Mouse (Mus musculus) hindbrain, embryonic 14.5 days (tissue): ENCODE measurements around the gene Anks4b. TPM values are rescaled to one million over a fixed set of nuclear protein-coding genes. Genes with fewer than 3 reads are reported as not detected.
A peak's percentile ranks its signal among the peaks of the same experiment; 100 is the strongest.

Source experiments
- ATAC-seq: fragments of 200-750 bp; cut with Nextera tagmentation; 2 replicates; pipeline ENCODE4 v1.8.0; 2017; ENCODE audit warnings: moderate number of reproducible peaks, mild to moderate bottlenecking, moderate TSS enrichment, moderate library complexity; ENCODE audit not compliant: low FRiP score
- DNase-seq: peaks from one replicate; pipeline ENCODE4 v3.0.0-alpha.2; 2015; ENCODE audit warnings: low spot score
- H3K27ac ChIP-seq: fragments of 300-500 bp; sonication (generic); 2 replicates; pipeline ENCODE4 v1.5.1; 2014; ENCODE audit warnings: mild to moderate bottlenecking, moderate library complexity
- H3K27me3 ChIP-seq: fragments of 300-500 bp; sonication (generic); 2 replicates; pipeline ENCODE4 v1.6.1; 2014; ENCODE audit warnings: mild to moderate bottlenecking, low read length, mixed read lengths; ENCODE audit not compliant: control insufficient read depth, insufficient read depth
- H3K36me3 ChIP-seq: fragments of 300-500 bp; sonication (generic); replicated peaks from 2 replicates; pipeline ENCODE4 v1.6.1; 2014; ENCODE audit not compliant: control insufficient read depth, insufficient read depth
- H3K4me1 ChIP-seq: fragments of 300-500 bp; sonication (generic); replicated peaks from 2 replicates; pipeline ENCODE4 v1.6.1; 2014; ENCODE audit warnings: antibody characterized with exemption, low read length, mixed read lengths; ENCODE audit not compliant: control insufficient read depth, insufficient read depth
- H3K4me2 ChIP-seq: fragments of 300-500 bp; sonication (generic); replicated peaks from 2 replicates; pipeline ENCODE4 v1.6.1; 2014; ENCODE audit warnings: mild to moderate bottlenecking, moderate library complexity
- H3K4me3 ChIP-seq: fragments of 300-500 bp; sonication (generic); replicated peaks from 2 replicates; pipeline ENCODE4 v1.5.1; 2014; ENCODE audit warnings: mild to moderate bottlenecking, low read length
- H3K9ac ChIP-seq: fragments of 300-500 bp; sonication (generic); 2 replicates; pipeline ENCODE4 v1.6.1; 2014
- H3K9me3 ChIP-seq: fragments of 300-500 bp; sonication (generic); 2 replicates; pipeline ENCODE4 v1.6.1; 2016; ENCODE audit warnings: low read length; ENCODE audit not compliant: control insufficient read depth
- WGBS: fragments of 180-500 bp; shearing (Covaris S2); extraction: QIAGEN DNeasy Blood & Tissue Kit; methylation state at CpG from one replicate; pipeline ENCODE4 v1.1.7; 2014; 5-methylcytosine and 5-hydroxymethylcytosine counted together
- polyA plus RNA-seq: library from polyadenylated mRNA; unstranded; fragments of >200 nt; fragmentation: Nextera tagmentation; extraction: Ambion mirVana; gene quantifications from 2 replicates; pipeline ENCODE4 v1.2.1, GENCODE M21; 2014

Anks4b gene
- polyA plus RNA-seq, 1 experiment from 2014 or later, result not detected

DNA sequence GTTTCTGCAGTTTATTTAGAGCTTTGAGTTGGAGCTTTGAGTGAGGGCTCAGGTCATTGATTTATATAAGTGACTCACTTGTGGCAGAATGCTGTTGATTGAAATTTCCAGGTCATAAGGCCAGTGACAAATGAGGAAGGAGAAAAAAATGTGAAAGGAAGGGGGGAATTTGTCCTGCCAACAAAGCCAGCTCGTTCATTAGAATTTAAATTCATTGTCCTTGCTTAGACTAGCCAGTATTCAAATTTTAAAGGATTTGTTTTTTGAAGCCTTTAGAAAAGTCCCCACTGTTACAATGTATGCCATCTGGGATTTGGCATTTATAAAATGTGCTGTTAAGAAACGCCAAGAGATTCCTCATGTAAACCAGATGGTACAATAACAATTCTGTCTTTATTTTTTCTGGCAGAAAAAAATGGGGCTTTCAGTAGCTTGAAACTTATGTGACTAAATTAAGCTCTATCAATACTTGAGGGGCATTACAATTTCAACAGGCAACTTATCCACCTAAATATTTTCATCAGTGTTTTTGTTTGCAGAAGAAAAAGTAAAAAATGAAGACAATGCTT lies 16.7 kb upstream of the Anks4b start:
- no peak for DNase-seq
- Histone ChIP-seq H3K4me3 (no peak overlapping the region), H3K9ac (no peak overlapping the region), H3K4me2 (no peak overlapping the region), H3K9me3 (no peaks in the 10 kb centered on the region), H3K27ac (no peak overlapping the region), H3K4me1 (peaks cover 14% of the 10 kb centered on the region), H3K36me3 (no peaks in the 10 kb centered on the region), H3K27me3 (no peaks in the 10 kb centered on the region)
- 20% methylated on average over 2 of the region's 2 CpGs for WGBS
- no peak for ATAC-seq

DNA sequence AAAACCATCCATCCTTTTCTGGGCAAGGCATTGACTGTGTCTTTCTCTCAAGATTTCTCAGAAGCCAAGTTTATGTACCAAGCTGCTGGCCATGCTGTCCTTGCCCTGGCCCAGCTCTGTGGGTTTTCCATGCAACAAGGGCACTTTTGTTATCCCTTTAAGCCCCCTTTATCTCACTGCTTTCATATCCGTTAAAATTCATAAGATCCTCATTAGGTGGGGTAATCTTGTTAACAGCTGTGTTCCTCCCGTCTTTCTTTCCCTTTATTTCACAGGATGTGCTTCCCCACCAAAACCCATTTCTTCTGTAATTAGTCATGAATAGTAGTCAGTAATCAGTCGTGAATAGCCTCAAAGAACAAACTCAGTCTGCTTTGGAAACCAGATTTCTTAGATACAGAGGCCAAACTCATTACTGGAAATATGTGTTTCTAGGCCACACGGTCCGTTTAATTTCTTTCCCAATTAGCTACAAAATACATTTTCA lies 16.0 kb upstream of the Anks4b start:
- WGBS, result 18% methylated on average over 5 of the region's 5 CpGs
- H3K27me3 ChIP-seq, result no peaks in the 10 kb centered on the region
- ATAC-seq, result peak; percentile 72
- H3K36me3 ChIP-seq, result no peaks in the 10 kb centered on the region
- H3K4me1 ChIP-seq, result peaks cover 14% of the 10 kb centered on the region
- H3K27ac ChIP-seq, result no peak overlapping the region
- no peak for DNase-seq
- no peak overlapping the region for H3K4me2 ChIP-seq
- H3K9me3 ChIP-seq, result no peaks in the 10 kb centered on the region
- no peak overlapping the region for H3K4me3 ChIP-seq
- no peak overlapping the region for H3K9ac ChIP-seq

DNA sequence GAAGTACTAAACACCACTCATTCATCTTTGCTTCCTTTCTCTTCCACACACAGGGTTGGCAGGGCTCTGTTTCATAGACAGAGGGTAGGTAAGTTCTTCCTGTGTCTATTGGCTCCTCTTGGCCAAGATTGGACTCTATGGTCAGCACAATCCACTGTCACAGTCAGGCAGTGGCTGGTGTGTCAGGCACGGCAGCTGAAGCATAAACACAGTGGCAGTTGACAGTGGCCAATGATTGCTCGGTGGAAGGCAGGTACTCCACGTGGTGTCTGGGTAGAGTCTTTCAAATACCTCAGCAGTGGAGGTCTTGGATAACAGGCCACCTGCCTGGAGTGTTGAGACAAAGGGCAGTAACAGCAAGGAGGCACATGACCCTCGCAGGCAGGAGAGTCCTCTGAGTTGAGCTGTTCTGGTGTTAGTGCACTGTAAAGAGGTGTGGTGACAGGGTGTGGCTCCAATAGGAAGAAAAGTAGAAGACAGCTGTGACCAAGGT lies 15.5 kb upstream of the Anks4b start:
- peaks cover 14% of the 10 kb centered on the region for H3K4me1 ChIP-seq
- no peak overlapping the region for H3K27ac ChIP-seq
- peak; percentile 55; the same call in 1 of the 2 replicates for ATAC-seq
- no peak overlapping the region for H3K4me3 ChIP-seq
- H3K4me2 ChIP-seq, result no peak overlapping the region
- no peaks in the 10 kb centered on the region for H3K27me3 ChIP-seq
- H3K9me3 ChIP-seq, result no peaks in the 10 kb centered on the region
- H3K9ac ChIP-seq, result no peak overlapping the region
- 33% methylated on average over 4 of the region's 4 CpGs for WGBS
- DNase-seq, result no peak
- no peaks in the 10 kb centered on the region for H3K36me3 ChIP-seq

DNA sequence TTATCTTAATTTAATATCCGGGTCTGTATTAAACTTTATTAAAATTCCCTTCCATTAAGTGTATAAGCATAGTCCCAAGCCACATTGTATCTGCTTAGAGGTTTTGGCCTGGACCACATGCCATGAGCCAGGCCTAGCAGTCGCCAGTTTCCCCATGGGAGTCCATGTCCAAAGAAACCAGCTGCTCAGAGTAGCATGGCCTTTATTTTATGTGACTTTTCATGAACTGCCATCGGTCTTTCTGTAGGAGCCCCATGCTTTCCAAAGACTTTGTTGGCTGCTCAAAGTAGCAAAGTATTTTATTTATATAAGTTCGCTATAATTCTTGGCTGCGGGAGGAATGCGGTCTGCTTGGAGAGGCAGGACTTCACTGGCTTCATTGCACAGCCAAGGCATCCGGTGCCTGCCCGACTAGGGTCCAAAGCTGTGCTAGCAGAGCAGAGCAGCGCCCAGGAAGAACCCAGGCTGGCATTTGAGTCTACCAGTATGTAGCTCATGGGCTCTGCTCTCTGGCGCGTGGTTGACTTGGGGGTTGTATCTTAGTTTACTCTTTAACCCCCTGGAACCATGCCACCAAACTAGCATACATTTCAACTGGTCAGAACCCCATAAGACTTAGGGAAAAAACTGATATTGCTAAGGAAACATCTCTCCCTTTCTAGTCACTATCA lies 9.9 kb upstream of the Anks4b start:
- no peak overlapping the region for H3K9ac ChIP-seq
- no peaks in the 10 kb centered on the region for H3K36me3 ChIP-seq
- no peak for DNase-seq
- 90% methylated on average over 11 of the region's 11 CpGs for WGBS
- H3K27ac ChIP-seq, result no peak overlapping the region
- no peak overlapping the region for H3K4me3 ChIP-seq
- ATAC-seq, result no peak
- no peak overlapping the region for H3K4me2 ChIP-seq
- no peaks in the 10 kb centered on the region for H3K4me1 ChIP-seq
- no peaks in the 10 kb centered on the region for H3K9me3 ChIP-seq
- H3K27me3 ChIP-seq, result no peaks in the 10 kb centered on the region

DNA sequence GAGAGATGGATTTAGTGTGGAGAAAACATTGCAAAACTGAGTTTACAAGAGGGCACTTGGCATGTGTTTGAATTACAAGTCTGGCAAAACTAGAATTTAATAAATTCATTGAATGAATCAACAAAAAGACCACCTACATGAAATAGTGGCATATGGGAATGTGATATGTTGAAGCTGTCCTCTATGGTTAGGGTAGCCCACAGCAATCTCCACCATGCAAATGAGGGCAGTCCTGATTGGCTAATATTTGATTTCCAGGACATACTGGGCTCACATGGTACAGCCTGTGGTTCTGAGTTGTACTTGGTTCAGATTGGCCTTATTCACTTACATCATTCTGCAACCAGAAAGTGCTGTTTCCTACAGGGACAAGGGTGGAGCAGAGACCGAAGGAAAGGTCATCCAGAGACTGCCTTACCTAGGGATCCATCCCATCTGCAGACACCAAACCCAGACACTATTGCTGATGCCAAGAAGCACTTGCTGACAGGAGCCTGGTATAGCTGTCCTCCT lies 1.4 kb upstream of the Anks4b start:
- Histone ChIP-seq H3K4me2 (no peak overlapping the region), H3K27me3 (no peaks in the 10 kb centered on the region), H3K4me1 (no peaks in the 10 kb centered on the region), H3K36me3 (no peaks in the 10 kb centered on the region), H3K27ac (no peak overlapping the region), H3K9ac (no peak overlapping the region), H3K9me3 (no peaks in the 10 kb centered on the region), H3K4me3 (no peak overlapping the region)
- DNase-seq, result no peak
- WGBS, result 96% methylated on average over 1 of the region's 1 CpGs
- ATAC-seq, result no peak

DNA sequence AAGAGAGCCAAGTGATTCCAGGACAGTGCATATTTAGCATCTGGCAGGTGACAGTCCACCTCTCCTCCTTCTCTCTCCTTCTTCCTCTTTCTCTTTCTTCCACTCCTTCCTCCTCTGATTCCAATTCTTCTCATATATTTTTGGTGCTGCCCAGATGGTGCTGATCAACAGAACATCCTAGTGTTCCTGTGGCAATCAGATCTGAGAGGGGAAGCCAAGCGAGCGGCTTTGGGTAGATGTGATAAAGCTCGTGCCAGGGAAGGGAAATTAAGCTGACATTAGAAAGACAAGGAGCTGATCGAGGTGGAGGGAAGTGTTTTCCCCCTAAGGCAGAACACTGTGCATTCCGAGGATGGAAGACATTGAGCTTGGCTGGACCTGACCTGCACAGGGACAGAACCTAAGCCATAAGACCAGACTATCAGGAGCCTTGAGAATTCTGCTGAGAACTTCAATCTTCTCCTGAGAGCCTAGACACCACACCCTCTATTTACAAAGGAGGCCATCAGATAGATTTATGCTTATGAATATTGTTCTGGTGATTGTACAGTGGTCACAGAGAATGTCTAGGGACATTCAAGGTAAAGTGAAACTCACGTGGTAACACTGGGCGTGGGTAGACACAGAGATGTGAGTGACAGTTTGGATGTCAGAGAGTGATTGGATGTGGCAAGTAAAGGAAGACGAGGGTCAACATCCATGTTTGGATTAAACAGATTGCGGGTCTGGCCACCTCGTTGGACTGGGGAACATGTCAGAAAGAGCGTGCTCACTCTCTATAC lies 1.3 kb downstream of the Anks4b start:
- Histone ChIP-seq H3K27ac (no peak overlapping the region), H3K27me3 (no peaks in the 10 kb centered on the region), H3K4me2 (no peak overlapping the region), H3K36me3 (no peaks in the 10 kb centered on the region), H3K9me3 (no peaks in the 10 kb centered on the region), H3K9ac (no peak overlapping the region), H3K4me3 (no peak overlapping the region), H3K4me1 (0 out of 2 replicates have a peak, but pooled peaks cover 2% of the 10 kb centered on the region)
- ATAC-seq (no peak), DNase-seq (no peak)
- WGBS, result 89% methylated on average over 11 of the region's 11 CpGs

DNA sequence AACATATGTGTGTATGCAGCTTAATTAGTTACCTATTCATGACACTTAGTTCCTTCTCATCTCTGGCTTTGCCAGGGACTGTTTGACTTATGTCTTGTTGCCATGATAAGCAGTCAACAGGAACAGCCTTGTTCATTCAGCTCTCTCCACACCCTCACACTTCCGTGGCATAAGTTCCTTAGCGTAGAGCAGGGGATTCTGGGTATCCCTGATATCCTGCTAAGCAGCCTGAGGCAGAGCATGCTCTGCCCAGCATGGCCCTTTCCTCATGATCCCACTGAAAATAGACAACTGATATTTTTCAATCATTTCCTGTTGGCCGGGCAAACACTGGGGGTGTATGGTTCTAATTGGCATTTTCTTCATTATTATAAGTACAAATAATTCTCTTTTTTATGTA lies 4.0 kb downstream of the Anks4b start:
- no peak overlapping the region for H3K4me3 ChIP-seq
- no peak overlapping the region for H3K9ac ChIP-seq
- no peak for DNase-seq
- no peaks in the 10 kb centered on the region for H3K27me3 ChIP-seq
- 0 out of 2 replicates have a peak, but pooled peaks cover 2% of the 10 kb centered on the region for H3K4me1 ChIP-seq
- H3K4me2 ChIP-seq, result no peak overlapping the region
- 78% methylated on average over 3 of the region's 3 CpGs for WGBS
- no peaks in the 10 kb centered on the region for H3K36me3 ChIP-seq
- H3K27ac ChIP-seq, result no peak overlapping the region
- ATAC-seq, result no peak
- no peaks in the 10 kb centered on the region for H3K9me3 ChIP-seq

DNA sequence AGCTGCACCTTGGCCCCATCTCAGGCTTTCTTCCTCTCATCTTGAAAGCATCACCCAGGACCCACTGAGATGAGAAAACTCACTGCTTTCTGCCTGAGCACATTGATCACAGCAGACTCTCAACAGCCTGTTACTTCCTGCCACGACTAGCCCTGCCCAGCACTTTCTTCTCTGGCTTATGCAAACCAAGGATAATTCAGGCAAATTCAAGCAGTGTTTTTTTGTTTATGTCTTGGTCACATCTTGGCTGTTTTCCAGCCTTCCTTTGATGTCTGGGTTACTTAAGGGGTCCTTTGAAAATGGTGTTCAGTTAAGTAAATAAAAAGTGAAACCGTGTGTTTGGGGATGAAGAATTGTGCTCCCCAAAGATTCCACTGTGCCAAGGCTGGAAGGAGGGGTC lies 5.3 kb downstream of the Anks4b start:
- H3K4me1 ChIP-seq, result 0 out of 2 replicates have a peak, but pooled peaks cover 2% of the 10 kb centered on the region
- no peak overlapping the region for H3K9ac ChIP-seq
- DNase-seq (no peak), ATAC-seq (no peak)
- H3K36me3 ChIP-seq, result no peaks in the 10 kb centered on the region
- H3K27ac ChIP-seq, result no peak overlapping the region
- WGBS, result 37% methylated on average over 2 of the region's 2 CpGs
- H3K9me3 ChIP-seq, result no peaks in the 10 kb centered on the region
- H3K4me2 ChIP-seq, result no peak overlapping the region
- no peaks in the 10 kb centered on the region for H3K27me3 ChIP-seq
- H3K4me3 ChIP-seq, result no peak overlapping the region

DNA sequence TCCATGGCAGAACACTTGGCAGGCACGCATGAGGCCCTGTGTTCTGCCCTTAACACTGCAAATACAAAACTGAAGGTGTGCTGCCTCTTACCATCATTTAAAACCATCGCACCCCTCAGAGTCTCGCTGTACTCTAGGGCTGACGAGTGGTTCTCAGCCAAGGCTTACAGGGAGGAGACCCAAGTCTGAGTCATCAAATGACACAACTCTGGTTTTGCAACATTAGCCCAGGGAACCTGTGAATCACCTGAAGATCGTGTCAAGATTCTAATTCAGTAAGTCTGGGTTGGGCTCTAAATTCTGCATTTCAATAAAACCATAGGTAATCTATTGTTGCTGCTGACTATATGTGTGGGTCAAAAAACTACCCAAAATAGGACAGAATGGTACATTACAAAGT lies 6.9 kb downstream of the Anks4b start:
- no peaks in the 10 kb centered on the region for H3K36me3 ChIP-seq
- WGBS, result 87% methylated on average over 5 of the region's 5 CpGs

More for the DNA sequence above, 6.9 kb downstream of the Anks4b start:
- DNase-seq, result no peak
- H3K9ac ChIP-seq, result no peak overlapping the region
- no peaks in the 10 kb centered on the region for H3K9me3 ChIP-seq
- no peak overlapping the region for H3K27ac ChIP-seq
- ATAC-seq, result no peak
- H3K27me3 ChIP-seq, result no peaks in the 10 kb centered on the region
- H3K4me2 ChIP-seq, result no peak overlapping the region
- H3K4me1 ChIP-seq, result 0 out of 2 replicates have a peak, but pooled peaks cover 2% of the 10 kb centered on the region
- no peak overlapping the region for H3K4me3 ChIP-seq
